Mouse (Mus musculus) cortical plate, adult 2 months (tissue): ENCODE data around the gene Iyd. TPM values are rescaled to one million over a fixed set of nuclear protein-coding genes. Genes with fewer than 3 reads are reported as not detected.

Source experiments
- H3K27ac ChIP-seq: fragments of 200-500 bp; 2 replicates; pipeline ENCODE4 v1.5.1; 2012; ENCODE audit warnings: low read length, control low read depth, inconsistent platforms; ENCODE audit not compliant: insufficient read depth
- H3K4me1 ChIP-seq: fragments of 200-500 bp; 2 replicates; pipeline ENCODE4 v1.6.1; 2011; ENCODE audit warnings: low read length; ENCODE audit not compliant: control insufficient read depth, insufficient read depth
- H3K4me3 ChIP-seq: fragments of 200-500 bp; 2 replicates; pipeline ENCODE4 v1.5.1; 2011; ENCODE audit warnings: mild to moderate bottlenecking, low read length, control low read depth; ENCODE audit not compliant: insufficient read depth
- CTCF ChIP-seq: fragments of 200-500 bp; IDR thresholded peaks from 2 replicates; pipeline ENCODE4 v1.5.1; 2011; ENCODE audit warnings: mild to moderate bottlenecking, control low read depth, low read length; ENCODE audit not compliant: insufficient read depth; ENCODE audit errors: extremely low read depth
- POLR2A ChIP-seq: fragments of 200-500 bp; IDR thresholded peaks from 2 replicates; pipeline ENCODE4 v1.6.1; 2011; ENCODE audit warnings: mild to moderate bottlenecking, low read length, control low read depth; ENCODE audit not compliant: insufficient read depth; ENCODE audit errors: extremely low read depth
- polyA plus RNA-seq: library from polyadenylated mRNA; depleted of rRNA; stranded (reverse); fragments of >200 nt; gene quantifications from 2 replicates; pipeline ENCODE4 v1.2.3, GENCODE M21; 2012; rRNA removed

The Iyd gene
- polyA plus RNA-seq, 1 experiment = 0.17 TPM

DNA sequence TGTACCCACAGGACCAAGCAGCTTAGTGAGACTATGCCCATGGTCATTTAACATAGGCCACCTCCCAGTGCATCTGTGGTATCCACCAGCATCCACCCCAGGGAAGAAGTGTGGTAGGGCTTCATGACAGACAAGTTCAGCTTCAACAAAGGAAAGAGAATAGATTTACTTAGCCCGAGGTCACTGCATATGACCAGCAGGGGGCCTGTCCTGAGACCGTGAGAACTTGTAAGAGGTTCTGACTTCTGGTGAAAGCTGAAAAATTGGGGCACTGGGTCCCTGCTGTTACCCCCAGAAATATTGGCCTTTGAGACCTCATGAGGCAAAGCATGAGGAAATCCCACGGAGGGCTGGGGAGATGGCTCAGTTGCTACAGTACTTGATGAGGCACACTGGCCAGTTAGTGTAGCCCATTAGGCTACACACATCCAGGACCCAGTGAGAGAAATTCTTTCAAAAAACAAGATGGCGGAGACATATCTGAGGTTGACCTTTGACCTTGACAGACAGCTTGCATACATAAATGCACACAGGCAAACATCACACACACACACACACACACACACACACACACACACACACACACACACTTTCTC is 34.0 kb downstream of the Iyd start:
- no peak overlapping the region for H3K4me3 ChIP-seq
- TF ChIP-seq CTCF (no peak), POLR2A (no peak)
- no peaks in the 10 kb centered on the region for H3K4me1 ChIP-seq
- no peak overlapping the region for H3K27ac ChIP-seq

DNA sequence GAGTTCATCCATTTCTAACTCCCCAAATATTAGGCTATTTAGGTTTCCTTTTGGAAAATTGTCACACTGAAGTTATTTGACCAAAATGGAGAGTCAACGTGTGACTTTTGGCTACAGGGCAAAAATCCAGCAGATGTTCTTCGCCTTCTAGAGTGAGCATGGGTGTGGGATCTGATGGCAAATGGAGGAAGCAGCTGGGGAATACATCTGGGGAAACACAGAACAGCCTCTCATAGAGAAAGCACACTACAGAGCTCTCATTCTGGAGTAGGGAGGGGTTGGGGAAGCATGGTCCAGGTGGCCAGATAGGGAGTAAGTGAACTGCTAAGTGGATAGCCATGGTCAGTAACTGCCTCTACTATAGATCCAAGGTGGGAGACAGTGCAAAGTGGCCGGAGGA is 50.6 kb downstream of the Iyd start:
- no peak overlapping the region for H3K27ac ChIP-seq
- no peak overlapping the region for H3K4me3 ChIP-seq
- H3K4me1 ChIP-seq = no peaks in the 10 kb centered on the region
- TF ChIP-seq POLR2A (no peak), CTCF (no peak)

DNA sequence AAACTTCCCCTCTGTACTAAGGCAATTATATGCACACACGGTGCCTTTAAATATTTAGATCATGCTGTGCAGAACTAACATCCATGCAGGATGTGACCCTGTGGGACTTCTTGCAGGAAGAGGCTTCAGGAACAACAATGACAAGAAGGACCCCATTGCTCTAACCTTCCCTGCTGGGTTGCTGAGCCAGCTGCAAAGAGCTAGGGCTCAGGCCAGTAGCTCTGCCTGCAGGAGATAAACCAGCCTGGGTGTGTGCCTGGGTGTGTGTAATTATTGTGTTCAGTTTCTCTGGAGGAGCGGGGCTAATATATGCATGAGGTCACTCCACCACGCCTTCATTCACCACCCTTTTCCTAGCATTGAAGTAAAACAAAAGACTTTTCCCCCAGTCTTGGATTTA is 51.8 kb downstream of the Iyd start:
- Histone ChIP-seq H3K27ac (no peak overlapping the region), H3K4me3 (no peak overlapping the region), H3K4me1 (no peaks in the 10 kb centered on the region)
- TF ChIP-seq CTCF = no peak
- no peak for TF ChIP-seq POLR2A

DNA sequence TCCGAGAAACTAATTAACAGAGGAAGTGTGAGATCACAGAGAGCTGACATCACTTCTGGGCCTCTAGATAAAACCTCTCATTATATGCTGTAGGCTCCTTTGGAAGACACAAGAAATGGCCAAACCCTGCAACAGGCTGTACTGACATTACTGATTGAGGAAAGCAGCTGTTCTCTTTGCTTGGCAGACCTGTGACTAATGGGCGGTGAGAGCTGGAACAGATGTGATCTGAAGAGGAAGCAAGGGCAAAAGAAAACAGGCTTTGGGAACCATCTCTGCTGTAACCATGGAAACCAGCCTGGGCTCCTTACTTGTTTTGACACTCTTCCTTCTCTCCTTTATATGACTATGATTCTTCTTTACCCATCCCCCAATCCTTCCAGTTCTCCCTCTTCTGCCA is 56.7 kb downstream of the Iyd start:
- no peak overlapping the region for H3K27ac ChIP-seq
- TF ChIP-seq POLR2A = no peak
- no peak for TF ChIP-seq CTCF
- H3K4me3 ChIP-seq = no peak overlapping the region
- no peaks in the 10 kb centered on the region for H3K4me1 ChIP-seq

DNA sequence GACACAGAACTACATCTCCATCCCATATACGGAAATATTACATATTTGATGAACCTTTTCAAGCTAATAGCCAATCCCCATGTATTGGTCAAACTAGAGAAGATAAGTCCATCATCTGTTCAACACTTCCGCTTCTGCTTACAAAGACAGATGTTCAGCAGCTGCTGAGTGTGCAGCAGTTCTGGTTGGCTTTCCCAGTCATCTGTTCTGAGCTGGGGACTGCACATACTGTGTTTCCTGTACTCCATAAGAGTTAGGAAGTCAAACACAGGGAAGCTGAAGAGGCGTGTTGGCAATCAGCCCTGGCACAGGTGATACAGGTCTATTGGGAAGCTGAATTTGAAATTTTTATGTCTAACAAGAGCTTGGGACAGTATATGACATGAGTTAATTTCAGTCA is 57.7 kb downstream of the Iyd start:
- Histone ChIP-seq H3K4me3 (no peak overlapping the region), H3K4me1 (no peaks in the 10 kb centered on the region), H3K27ac (no peak overlapping the region)
- TF ChIP-seq CTCF (no peak), POLR2A (no peak)

Other genes starting within 250 kb of the Iyd start
- 11.2 and 12.7 TPM in 2 replicates for gene Ppp1r14c, start 174.2 kb upstream of the Iyd start, polyA plus RNA-seq
- 7.1 and 7.3 TPM in 2 replicates for gene Plekhg1, start 200.1 kb downstream of the Iyd start, polyA plus RNA-seq